Mouse (Mus musculus) thymus, adult 18-20 months (tissue): ENCODE results near the gene Pcyt1a.

Experiments
- DNase-seq, 2 experiments: peaks; one replicate each; pipeline ENCODE4 v3.0.0; 2022; ENCODE audit warnings: mixed read lengths in 2 of 2

The Pcyt1a gene

GRCm38 (mm10) chr16:32511827-32512490, 81.2 kb downstream of the Pcyt1a start:
- no peak for DNase-seq

DNA sequence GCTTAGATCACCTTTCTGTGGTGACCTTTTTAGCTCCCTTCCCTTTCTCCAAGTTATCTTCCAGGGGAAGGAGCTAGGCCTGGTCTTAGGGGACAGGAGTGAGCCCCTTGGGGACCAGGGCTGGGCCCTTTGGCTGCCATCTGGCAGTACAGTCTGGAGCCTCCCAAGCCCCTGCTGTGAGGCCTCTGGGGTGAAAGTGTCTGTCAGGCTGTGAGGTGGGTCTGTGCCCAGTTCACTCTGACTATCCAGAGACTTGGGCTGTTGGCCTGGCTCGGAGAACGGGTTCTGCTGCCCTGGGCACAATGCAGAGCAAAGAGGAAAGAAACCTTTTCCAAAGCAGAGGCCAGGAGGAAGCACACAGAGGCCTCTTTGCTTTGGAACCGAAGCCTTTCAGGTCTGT, 82.2 kb downstream of the Pcyt1a start:
- no peak for DNase-seq

- no peak for DNase-seq
These were observed 82.7 kb downstream of the Pcyt1a start for GRCm38 (mm10) chr16:32513401-32513800.

GRCm38 (mm10) chr16:32513948-32514347, 83.2 kb downstream of the Pcyt1a start:
- DNase-seq, result no peak

GRCm38 (mm10) chr16:32516006-32516962, 85.6 kb downstream of the Pcyt1a start:
- DNase-seq, result peak; percentile 62 to 74

DNA sequence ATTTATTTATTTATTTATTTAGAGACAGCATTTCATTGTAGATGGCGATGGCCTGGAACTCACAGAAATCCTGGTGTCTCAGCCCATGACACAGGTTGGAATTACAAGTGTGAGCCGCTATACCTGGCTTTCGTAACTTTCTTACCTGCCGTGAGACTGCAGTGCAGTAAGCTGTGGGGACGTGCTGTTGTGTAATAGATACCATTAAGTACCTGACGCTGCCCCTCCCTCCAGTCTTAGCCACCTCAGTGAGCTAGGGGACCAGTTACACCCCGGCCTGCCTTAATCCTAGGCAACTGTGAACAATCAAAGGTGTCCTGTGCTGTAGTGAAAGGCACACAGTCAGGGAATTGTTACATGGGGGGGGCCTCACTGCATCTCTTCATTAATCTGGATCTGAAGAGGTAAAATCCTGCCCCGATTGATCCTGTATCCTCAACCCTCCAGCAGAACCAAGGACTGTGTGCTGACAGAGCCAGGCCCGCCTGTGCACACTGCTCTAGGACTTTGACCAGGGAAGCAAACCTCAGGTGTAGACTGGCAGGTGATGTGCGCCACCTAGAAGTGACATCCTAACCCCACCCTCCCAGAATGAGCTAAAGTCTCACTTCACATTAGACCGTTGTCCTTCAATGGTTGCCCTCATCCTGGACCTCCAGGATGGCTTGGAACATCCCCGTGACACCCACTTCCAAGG, 87.2 kb downstream of the Pcyt1a start:
- DNase-seq, result no peak

- DNase-seq, result no peak
These were observed 89.1 kb downstream of the Pcyt1a start for GRCm38 (mm10) chr16:32519656-32520371.

- DNase-seq, result peak; percentile 55 to 65
These were observed 89.6 kb downstream of the Pcyt1a start for GRCm38 (mm10) chr16:32520372-32520748.

DNA sequence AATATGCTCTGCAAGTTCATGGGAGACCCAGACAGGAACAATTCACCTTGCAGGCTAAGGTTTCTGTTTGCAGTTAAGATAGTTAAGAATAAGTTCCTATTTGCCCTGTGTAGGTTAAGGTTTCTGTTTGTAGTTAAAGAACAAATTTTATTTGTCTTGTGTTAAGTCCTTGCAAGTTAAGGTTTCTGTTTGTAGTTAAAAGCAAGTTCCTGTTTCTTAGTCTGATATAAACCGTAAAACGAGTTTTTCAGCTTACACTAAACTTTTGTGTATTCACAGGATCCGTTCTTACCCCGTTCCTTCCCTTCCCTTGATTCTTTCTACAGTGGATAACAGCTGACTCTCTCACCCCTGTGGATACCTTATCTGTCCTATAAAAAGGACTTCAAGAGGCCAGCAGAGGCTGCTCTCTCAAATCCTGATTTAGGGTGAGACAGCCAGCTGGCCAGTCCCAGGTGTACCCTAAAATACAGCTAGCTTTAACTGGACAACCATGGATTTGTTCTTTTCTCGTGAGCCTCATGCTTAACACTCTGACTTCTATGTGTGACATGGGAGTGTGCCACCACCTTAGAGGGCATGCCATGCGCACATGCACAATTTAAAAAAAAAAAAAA, 92.0 kb downstream of the Pcyt1a start:
- DNase-seq, result no peak

DNA sequence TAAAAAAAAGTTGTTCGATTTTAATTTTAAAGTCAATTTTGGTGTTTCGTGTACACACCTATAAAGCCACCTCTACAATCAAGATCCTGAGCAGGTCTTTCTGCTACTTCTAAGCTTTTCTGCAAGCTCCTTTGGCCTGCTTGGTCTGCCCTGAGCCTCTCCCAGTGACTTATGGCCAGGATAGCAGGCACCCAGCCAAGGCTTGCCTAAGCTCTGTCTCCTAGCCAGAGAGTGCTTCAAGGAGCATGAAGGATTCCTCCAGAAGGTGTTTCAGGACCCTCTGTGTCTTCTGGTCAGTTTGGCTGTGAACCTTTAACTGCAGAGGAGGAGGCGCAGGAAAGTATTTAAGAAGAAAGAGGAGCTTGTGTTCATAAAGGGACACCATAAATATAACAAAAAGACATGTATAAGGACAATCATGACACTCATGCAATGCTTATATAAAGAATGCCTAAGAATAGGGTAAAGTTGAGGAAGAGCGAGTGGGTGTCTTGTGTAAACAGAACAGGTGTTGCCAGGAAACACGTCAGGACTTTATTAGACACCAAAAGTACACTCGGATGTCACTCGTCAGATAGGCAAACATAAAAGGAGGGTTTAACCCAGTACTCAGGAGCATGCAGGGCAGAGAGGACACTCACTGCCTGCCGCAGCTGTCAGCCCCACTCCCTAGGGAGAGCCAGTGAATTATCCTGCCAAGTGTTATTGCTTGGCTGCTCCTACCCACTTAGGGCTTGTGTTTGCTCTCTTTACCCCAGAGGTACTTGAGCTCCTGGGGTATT, 92.9 kb downstream of the Pcyt1a start:
- DNase-seq, result no peak

- DNase-seq, result no peak
These were observed 93.5 kb downstream of the Pcyt1a start for GRCm38 (mm10) chr16:32524244-32524615.
